Mouse (Mus musculus) heart, postnatal 14 days (tissue): ENCODE measurements around the gene Suox. TPM values are rescaled to one million over a fixed set of nuclear protein-coding genes. Genes with fewer than 3 reads are reported as not detected.
"Not testable (repeated sequence)": the region's sequence is repeated elsewhere in the genome, so short reads cannot be mapped to it uniquely, and the experiment has no call there.

Experiments used
- DNase-seq, 2 experiments: peaks; one replicate each; pipeline ENCODE4 v3.0.0; 2021 to 2022
- intact Hi-C: fragments of 180-260 bp; cut with DNase I; formaldehyde crosslinking; loops from one replicate; pipeline ENCODE4 v1.15.1; 2025
- long read RNA-seq, 2 experiments: library from polyadenylated mRNA; stranded (forward); transcript quantifications; one replicate each; pipeline ENCODE4 v2.0.0; 2021
- total RNA-seq, 2 experiments: library from RNA; stranded (reverse); gene quantifications; 2 replicates each; pipeline ENCODE4 v1.2.3; 2021

Suox gene
- 10 to 100 TPM; 17.3 to 17.4 TPM for total RNA-seq
- long read RNA-seq, experiment 1, transcript Suox-201 (4 exons, 2,497 nt): major isoform, 13 of 22 reads
- long read RNA-seq, experiment 1, partial matches to known transcripts: 9 of 22 reads
- long read RNA-seq, experiment 1, other reads (novel, unspliced or antisense): 0 of 22 reads
- long read RNA-seq, experiment 2, transcript Suox-201 (4 exons, 2,497 nt): major isoform, 18 of 24 reads
- long read RNA-seq, experiment 2, partial matches to known transcripts: 6 of 24 reads
- long read RNA-seq, experiment 2, other reads (novel, unspliced or antisense): 0 of 24 reads

DNA sequence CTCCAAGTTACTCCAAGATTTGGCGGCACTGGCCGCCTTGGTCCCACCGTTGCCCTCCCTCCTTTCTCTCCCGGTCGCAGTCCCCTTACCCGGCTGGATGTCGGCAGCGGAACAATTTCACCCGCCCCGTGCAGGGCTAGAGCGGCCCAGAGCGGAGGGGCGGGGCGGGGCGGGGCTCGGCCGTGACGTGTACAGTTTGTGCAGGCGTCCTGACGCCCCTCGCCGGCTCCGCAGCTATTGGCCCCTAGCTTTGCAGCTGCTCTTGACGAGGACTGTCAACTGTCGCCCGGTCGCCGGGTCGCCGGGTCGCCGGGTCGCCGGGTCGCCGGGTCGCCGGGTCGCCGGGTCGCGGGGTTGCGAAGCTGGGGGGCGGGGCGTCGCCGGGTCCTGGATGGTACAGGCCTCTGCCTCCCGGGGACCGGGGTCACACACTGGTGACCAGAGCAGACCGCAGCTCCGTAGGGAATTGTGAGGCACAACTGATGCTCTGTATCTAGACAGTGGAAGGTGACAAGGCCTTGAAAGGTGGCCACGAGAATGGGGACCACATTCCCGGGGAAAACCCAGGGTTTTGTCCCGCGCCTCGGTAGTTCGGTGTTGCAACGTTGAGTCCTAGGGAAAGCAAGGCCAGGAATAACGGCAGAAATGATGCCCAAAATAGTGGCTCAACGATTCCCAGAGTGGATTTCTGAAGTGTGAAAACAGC, at the start of gene Suox:
Suox (minus strand) TSS at position 311 of the 706 bp plus-strand sequence.
- DNase-seq: peak; percentile 81 to 86
- intact Hi-C loops: loop anchor here (1.0 to 5.0 kb wide), 3 partner anchors 48 to 122 kb away; partner anchors contain the start of genes Pa2g4 and Rps26

DNA sequence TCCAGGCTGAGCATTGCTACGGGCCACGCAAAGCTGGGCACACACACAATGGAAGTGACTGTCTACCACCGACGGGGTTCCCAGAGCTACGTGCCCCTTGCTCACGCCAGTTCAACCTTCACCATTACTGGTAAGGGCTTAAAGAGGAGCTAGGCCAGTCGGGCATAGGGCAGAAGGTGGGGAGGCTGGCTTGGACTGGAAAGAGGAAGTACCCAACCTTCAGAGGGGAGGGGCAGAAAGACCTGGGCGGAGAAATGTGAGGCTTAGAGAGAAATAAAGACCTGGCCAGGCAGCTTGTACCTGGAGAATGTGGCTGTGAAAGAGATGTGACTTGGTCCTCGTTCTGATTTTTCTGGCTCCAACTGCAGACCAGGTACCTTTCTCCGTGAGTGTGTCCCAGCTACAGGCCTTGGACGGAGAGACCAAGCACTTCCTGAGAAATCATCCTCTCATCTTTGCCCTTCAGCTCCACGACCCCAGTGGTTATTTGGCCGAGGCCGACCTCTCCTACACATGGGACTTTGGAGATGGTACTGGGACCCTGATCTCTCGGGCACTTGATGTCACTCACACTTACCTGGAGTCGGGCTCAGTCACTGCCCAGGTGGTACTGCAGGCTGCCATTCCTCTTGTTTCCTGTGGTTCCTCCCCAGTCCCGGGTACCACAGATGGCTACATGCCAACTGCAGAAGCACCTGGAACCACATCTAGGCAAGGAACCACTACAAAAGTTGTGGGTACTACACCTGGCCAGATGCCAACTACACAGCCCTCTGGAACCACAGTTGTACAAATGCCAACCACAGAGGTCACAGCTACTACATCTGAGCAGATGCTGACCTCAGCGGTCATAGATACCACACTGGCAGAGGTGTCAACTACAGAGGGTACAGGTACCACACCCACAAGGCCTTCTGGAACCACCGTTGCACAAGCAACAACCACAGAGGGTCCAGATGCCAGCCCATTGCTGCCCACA, 42.0 kb upstream of the Suox start:
- intact Hi-C loops: no loop called here
- DNase-seq: no peak

DNA sequence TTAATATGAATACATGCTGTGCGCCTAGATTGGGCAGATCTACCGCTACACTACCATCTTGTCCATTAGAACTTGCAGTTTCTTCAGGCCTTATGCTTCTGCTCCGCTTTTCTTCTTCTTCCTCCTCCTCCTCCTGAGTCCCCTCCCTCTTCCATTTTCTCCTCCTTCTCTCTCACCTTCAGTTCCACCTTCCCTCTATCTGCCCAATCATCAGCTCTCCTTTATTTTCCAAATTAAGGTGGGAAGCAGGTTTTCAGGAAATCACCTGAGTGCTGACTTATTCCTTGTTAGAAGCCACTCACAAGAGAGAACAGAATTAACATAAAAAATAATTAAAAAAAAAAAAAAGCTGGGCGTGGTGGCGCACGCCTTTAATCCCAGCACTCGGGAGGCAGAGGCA, 37.4 kb upstream of the Suox start:
- intact Hi-C loops, DNase-seq: not testable (repeated sequence)

DNA sequence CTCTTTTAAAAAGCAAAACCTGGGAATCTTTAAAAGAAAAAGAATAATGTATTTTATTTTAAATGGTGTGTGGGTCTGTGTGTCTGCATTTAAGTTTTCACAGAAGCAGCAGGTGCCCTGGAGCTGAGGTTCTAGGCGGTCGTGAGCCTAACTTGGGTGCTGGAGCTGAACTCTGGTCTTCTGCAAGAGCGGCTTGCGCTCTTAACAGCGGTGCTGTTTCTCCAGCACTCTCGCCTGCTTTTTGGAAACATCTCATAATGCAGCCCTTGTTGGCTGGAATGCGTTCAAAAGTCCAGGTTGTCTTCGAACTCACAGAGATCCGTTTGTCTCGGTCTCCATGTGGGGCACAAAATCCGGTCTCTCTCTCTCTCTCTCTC, 31.4 kb upstream of the Suox start:
- intact Hi-C loops: no loop called here
- DNase-seq: peak in 1 of 2 experiments; percentile 39

DNA sequence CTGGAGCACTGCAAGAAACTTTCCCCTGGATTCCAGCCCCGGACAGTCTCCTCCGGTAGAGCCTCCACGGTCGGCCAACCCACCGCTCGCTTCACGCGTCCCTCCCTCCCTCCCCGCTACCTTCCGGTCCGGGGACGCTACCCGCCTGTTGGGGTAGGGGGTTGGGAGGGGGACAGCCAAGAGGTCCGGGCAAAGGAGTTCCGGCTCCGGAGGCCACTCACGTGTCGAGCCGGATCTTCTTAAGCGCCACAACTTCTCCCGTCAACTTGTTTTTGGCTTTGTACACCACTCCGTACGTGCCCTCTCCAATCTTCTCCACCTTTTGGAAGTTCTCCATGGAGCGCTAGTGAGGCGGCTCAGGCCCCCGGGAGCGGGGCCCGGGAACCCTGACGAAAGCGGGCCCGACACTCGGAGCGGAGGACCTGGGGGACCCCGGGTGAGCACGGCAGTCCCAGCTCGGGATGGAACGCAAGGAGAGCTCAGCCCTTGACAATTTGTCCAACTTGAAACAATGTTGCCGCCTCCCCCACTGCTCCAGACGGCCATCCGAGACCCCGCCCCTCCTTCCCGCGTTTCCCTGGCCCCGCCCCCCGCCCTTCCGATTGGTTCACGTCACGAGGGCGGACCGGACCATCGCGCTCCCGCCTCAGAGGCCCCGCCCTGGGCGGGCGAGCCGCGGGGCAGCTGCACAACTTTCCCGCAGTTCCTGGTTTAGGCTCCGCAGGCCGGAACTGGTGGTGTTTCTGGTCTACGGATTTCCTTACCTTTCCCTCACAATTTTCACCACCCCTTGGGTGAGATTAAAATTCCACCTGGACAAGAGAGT, 30.8 kb upstream of the Suox start, which contains the start of gene Cdk2:
Cdk2 (minus strand) TSS at position 541 of the 826 bp plus-strand sequence.
- intact Hi-C loops: no loop called here
- DNase-seq: peak; percentile 95

DNA sequence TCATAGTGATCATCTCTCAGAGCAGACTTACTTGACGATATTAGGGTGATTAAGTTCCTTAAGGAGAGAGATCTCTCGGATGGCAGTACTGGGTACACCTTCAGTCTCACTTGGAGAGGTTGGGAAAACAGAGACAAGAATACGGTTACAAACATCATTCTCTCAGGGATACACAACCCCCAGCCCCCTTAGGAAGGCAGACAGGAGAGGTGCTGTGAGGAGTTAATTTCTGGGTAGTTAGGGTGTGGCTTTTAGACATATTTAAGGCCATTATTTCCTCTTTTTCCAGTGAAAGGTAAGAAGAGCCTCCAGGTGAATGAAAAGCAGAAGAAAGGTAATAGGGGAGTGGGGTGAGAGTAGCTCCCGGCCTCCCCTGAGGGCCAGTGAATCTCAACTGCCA, 30.0 kb upstream of the Suox start, which contains the start of gene Pmel:
Pmel (plus strand) TSS at position 301 of the 400 bp plus-strand sequence.
- DNase-seq: no peak
- intact Hi-C loops: no loop called here

DNA sequence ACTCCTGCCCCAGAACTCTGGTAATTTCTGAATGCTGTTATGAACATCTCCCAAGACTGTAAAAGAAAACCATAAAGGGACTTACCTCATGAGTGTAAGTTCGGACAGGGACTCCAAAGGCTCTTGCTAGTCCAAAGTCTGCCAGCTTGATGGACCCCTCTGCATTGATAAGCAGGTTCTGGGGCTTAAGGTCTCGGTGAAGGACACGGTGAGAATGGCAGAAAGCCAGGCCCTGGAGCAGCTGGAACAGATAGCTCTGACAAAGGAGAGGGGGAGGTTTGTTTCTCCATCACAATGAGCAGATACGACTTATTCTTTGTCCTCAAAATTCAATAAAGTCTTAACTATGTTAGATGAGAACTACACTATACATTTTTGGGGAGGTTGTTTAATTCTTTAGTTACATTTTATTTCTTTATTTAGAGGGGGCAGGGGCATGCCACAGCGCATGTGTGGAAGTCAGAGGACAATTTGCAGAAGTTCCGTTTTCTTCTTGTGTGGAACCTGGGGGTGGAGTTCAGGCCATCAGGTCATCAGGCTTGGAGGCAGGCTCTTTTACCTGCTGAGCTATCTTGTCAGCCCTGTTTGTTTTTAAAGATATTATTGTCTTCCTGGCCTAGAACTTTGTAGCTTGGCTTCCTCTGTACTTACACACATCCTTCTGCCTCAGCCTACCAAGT, 28.6 kb upstream of the Suox start:
- no peak for DNase-seq
- intact Hi-C loops: no loop called here

DNA sequence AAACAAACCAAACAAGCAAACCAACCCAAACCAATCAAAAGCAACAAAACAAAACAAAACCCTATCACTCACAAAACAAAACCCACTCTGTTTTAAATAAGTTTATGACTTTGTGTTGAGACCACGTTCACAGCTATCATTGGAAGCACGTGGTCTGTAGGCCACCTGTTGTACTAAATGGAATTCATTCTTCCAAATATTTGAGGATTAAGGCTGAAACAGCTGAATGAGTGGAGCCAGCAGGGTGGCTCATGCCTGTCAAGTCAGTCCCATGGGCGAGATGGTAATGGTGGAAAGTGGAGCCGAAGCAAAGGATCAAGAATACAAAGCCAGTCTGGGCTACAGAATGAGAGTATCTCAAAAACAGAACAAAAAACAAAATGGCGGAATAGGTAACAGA, 26.8 kb upstream of the Suox start:
- no peak for DNase-seq
- intact Hi-C loops: no loop called here

DNA sequence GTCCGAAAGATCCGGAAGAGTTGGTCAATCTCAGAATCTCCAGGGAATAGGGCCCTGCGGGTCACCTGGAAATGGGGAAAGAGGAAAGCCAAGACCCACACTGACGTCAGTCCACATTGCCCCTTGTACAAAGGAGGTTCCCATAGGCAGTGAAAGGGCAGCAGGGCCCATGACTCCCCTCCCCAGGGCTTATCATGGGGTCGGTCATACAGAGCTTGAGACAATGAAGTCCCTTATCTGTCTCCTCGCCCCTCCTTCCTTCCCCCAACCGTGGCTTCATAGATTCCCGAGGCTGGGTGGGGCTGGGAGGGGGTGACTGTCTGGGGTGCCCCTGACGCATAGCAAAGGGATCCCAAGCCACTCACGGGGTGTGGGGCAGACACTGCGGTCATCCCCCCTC, 25.7 kb upstream of the Suox start:
- DNase-seq: no peak
- intact Hi-C loops: no loop called here

DNA sequence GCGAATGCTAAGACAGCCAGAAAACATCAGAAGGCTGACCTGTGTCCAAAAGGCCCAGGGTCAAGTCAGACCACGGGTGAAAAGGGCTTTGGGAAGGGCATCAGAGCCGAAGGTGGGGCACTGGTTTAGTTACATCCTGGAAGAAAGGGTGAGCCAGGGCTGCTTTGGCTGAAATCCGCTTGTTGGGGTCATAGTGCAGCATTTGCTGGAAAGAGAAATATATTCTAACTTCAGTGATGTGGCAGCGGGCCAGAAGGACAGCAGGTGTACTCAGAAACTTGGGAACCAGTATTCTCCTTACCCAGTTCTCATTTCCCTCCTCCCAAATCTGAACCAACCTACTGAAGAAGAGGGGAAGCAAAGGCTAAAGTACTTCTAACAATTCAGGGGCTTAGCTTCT, 25.1 kb upstream of the Suox start:
- intact Hi-C loops: no loop called here

DNA sequence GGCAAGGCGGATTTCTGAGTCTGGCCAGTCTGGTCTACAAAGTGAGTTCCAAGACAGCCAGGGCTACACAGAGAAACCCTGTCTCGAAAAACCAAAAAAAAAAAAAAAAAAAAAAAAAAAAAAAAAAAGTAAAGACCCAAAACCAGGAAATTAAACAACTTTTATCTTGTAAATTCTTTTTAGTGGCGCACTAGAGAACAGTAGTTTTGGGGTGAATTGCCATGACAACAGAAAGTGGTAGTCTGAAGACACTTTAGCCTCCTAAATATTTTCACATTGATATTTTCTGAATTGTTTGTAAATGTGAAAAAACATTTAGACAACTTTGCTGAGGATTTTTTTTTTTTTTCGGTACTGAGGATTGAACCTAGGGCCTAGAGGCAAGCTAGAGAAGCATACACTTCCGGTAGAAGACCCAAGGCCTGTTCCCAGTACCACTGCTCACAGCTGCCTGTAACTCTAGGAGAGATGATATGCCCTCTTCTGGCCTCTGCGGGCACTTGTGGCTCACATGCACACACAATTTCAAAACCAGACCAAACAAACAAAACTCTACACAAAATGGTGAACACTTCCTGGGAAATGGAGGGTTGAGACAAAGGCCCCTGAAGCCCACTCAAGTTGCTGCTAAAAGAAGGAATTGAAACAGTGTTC, 23.3 kb upstream of the Suox start:
- no peak for DNase-seq
- intact Hi-C loops: no loop called here

More for the DNA sequence above, 25.1 kb upstream of the Suox start:
- no peak for DNase-seq

DNA sequence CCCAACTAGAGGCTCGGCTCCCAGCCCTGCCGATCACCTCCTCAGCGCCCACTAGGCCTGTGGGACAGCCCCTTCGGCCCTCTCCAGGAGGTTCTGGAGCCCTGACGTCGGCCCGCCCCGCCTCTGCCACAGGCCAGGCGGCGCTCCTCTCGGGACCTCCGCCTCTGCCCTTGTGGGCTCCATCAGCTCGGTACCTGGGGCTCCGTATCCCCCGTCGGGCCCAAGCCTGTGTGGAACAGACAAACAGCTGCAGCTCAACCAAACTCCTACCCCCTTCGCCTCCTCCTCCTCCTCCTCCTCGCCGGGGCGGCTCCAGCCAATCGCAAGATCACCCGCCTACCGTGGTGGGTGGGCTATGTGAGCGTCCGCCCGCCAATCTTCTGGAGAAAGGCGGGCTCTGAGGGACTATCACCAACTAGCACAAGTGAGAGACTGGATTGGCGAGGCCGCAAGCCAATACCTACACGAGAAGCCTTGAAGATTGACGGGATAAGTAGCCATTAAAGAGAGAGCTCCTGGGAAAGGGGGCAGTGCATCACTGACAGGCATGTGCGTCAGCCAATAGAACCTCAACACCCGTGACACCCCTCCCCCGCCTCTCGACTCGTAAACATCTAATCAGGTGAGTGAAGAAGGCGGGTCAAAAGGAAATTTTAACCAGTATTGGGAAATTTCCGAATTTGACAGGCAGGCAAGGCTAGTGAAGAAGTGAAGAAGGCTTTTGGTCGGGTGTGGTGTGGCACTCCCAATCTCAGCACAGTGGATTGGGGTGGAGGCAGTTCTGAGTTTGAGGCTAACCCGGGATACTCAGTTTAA, 22.3 kb upstream of the Suox start, which contains the start of gene Rab5b:
Rab5b (minus strand) TSS at position 273 of the 816 bp plus-strand sequence.
- peak; percentile 95 to 96 for DNase-seq
- intact Hi-C loops: no loop called here

DNA sequence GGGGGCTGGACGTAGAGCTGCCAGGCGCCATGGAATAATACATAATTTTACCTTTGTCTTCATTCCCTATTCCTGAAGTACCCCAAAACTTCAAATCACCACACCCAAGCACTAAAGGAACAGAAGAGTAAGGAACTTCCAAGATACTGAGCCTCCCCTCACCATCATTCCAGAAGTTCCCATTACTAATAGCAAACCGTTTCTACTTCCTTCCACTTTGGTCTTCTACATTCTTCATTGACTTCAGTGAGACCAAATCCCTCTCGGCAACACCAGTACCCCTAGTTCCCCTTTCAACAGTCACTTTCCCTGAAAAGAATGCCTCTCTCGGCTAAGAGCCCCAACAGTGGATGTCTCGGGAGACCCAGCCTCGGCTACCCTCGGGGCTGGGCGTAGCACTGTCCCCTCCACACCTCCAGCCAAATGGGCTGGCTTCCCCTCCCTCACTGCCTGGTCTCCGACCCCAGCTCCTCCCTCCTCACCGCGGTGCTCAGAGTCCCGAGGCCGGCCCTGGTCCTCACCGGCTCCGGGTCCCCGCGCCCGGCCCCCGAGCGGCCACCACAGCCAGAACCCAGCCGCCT, 21.6 kb upstream of the Suox start:
- no peak for DNase-seq
- intact Hi-C loops: no loop called here

DNA sequence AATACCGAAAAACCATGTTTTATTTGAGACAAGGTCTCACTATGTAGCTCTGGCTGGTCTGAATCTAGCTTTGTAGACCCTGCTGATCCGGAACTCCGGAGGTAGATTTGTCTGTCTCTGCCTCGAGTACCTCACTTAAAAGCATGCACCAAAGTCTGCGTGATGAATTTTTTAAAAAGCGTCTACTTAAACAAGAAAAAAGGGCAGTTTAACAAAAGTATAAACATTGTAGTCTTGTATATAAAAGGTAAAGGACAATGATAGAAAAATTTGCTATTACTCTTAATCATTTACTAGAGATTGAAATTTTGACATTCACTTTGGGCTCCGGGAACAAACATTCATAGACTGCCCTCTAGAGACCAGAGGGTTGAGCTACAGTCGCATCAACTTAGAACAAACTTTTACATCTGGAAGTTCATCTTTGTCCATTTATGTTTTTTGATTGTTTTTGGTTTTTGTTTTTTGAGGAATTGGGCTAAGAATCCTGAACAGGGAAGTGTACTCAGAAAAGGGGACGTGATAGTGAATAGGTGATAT, 666 bp upstream of the Suox start:
- intact Hi-C loops: loop anchor here (5.0 kb wide), 2 partner anchors 107 to 122 kb away; partner anchors contain the start of gene Pa2g4
- no peak for DNase-seq

DNA sequence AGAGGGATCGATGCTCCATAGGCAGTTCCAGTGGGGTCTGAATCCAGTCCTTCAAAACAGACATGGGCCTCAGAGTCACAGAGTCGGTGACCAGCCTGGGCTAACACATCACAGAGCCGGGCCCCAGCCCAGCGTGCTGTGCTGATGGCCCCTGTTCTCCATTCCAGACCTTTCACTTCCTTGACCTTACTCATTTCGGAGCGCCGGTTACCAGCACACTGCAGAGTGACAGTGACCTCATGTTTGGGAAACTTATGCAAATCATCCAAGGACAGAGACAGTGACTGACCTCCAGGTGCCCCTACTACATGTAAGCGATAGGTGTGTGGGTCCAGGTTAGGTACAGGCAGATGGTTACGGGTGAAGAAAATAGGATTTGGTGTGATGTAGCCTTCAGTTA, 2.7 kb downstream of the Suox start:
- DNase-seq: no peak
- intact Hi-C loops: loop anchor here (5.0 kb wide), 2 partner anchors 104 to 119 kb away; partner anchors contain the start of gene Pa2g4

DNA sequence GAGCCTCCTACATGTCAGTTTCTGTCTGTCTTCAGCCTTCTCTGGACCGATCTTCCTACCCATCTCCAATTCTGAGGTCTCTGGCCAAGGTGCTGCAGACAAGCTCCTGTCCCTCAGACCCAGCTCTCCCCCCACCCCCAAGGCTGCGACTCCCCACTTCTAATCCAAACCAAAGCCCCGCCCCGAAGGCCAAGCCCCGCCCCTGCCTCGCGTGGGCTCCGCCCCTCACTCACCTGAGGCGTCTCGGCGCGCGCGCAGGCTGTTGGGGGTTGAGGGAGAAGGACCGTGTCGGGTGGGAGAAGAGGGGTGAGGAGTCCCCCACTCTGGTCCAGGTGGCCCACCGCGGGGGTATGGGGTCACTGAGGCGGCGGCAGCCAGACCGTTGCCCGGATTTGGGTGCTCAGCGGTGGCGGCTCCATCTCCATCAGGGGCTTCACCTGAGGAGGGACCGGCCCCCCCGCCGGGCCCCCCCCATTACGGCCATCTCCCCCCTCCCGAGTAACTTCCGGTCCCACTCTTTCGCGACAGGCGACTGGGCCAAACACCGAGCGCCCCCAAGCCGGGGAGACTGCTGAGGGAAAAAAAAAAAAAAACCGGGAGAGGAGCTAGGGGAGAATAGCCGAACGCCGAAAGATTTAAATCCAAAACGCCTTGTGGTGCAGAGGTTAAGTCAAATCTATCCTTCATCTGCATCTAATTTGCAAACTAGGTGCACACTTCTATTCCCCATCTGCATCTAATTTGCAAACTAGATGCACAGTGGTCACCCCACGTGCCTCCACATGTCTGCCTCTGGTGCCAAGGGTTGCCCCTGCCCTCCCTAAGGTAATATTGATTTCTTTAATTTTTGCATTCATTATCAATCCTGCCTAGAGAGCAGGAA, 4.8 kb downstream of the Suox start:
- DNase-seq: peak; percentile 21 to 23
- intact Hi-C loops: no loop called here
